Mouse (Mus musculus) cerebellum, adult (tissue): ENCODE measurements around the gene Slc39a7.
A peak's percentile ranks its signal among the peaks of the same experiment; 100 is the strongest.

Source experiments
- ATAC-seq: cut with Nextera tagmentation; 2 replicates; pipeline ENCODE4 v1.9.2; 2017; ENCODE audit warnings: mild to moderate bottlenecking, moderate library complexity, mixed read lengths; ENCODE audit not compliant: insufficient number of reproducible peaks, low FRiP score, low TSS enrichment

The Slc39a7 gene

DNA sequence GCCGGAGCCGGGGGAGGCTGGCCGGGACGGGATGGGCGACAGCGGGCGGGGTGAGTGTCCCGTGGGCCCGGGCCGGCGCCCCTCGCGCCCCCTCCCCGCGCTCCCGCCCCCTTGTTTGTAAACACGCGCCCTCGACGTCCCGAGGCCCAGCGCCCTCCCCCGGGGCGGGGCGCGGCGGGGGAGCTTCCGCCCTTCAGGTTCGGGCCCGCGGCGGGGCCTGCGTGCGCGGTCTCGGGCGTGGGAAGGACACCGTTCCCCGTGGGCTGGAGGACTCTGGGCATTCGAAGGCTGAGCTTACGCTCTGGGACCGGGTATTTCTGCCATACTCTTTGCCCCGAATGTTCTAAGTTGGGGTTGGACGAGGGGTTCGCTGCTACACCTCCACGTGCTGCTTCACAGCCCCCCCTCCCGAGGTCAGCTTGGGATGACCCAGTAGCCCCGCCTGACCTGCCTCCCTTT is 721 bp upstream of the Slc39a7 start:
- ATAC-seq = no peak

- ATAC-seq = no peak
Observed at GRCm38 (mm10) chr17:34030861-34031326, 588 bp downstream of the Slc39a7 start.

DNA sequence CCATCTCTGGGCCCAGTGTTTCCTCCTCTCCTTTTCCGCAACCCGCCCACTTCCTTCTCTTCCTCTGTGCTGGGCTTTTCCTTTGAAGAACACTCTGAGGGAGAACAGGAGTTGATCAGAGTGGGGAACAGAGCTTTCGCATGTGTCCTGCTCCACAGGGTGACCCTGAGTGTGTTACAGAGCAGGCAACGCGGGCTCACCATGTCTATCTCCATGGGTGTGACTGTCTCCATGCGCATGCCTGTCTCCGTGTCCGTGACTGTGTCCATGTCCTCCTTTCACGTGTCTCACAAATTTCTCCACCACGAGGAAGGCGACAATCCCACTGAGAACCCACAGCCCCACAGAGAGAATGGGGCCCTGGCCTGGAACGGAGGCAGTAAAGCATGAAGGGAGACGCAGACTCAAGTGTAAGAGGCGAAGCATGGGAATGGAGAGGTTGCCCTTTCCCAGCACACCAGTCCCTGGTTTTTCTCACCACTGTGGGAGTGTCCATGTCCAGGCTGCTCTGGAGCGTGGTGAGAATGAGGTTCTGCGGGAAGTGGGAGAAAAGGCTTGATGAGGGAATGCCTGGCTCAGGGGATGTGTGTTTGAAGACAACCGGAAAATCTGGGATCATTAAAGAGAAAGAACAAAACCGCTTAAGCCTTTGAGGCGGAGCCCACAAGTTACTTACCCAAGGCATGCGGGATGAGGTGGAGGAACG is 1.4 kb downstream of the Slc39a7 start:
- no peak for ATAC-seq

- no peak for ATAC-seq
Observed at GRCm38 (mm10) chr17:34029150-34029889, 2.2 kb downstream of the Slc39a7 start.

GRCm38 (mm10) chr17:34028501-34029149 is 2.9 kb downstream of the Slc39a7 start:
- ATAC-seq = no peak

DNA sequence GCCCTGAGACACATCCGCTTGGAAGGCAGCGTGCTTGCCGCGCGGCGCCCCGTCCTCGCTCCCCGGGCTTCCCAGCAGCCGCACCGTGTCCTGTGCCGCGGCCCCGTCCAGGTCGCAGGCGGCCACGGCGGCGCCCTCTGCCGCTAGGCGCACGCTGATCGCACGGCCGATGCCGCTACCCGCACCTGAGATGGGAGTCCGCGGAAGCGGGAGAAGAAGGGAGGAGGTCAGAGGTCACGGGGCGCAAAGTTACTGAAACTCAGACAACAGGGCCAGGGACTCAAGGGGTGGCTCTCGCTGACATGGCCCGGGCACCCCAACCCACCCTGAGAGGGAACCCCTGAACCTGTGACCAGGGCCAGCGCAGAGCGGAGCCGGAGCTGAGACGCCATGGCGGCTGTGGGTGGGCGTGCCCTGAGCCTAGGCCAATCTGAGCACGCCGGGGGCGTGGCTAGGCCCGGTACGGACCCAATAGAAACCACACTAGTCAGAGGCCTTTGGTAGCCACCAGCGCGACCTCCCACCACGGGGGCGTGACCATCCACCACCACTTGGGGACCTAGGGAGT is 3.7 kb downstream of the Slc39a7 start, which contains the start of gene H2-Ke6:
Gene H2-Ke6 (minus strand): TSS at position 405 of the 568 bp plus-strand sequence.
- ATAC-seq = peak; percentile 32; the same call in 1 of the 2 replicates

GRCm38 (mm10) chr17:34026917-34027655 is 4.4 kb downstream of the Slc39a7 start:
- ATAC-seq = no peak

- no peak for ATAC-seq
Observed at GRCm38 (mm10) chr17:34026221-34026620, 5.3 kb downstream of the Slc39a7 start.

DNA sequence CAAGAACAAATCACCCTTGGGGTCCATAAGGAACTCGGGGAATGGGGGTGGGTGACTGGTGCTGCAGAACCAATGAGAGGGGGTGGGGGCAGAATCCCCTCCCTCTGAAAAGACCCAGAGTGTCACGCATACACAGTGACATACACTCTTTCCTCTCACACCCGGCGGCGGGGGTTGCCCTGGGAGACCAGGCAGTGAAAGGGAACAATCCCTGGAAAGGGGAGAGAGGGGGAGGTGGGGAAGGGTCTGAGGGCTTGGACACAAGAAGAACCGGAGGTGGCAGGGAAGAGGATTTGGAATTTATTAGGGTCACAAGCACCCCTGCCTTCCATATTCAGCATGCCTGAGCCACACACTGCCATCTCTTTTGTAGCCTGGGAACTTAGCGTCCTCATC is 5.7 kb downstream of the Slc39a7 start:
- ATAC-seq = no peak

GRCm38 (mm10) chr17:34024861-34025755 is 6.4 kb downstream of the Slc39a7 start:
- ATAC-seq = no peak

GRCm38 (mm10) chr17:34024317-34024821 is 7.1 kb downstream of the Slc39a7 start, which contains the start of gene Ring1:
Ring1 (minus strand) TSS chr17:34024680.
- peak; percentile 46 for ATAC-seq

DNA sequence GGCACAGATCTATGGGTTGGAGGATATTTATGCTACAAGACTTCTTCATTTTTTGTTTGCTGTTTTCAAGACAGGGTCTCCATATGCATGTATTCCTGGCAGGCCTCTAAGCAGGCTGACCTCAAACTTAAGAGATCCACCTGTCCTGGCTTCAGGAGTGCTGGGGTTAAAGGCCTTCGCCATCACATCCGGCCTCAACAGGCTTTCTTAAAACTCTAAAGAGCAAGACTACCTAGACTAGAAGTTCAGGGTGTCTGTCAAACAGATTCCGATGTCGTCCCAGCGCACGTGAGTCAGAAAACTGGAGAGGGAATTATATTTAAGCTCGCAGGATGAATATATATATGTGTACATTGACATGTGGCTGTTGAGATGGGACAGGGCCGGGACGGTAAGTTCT is 7.8 kb downstream of the Slc39a7 start:
- ATAC-seq = no peak

DNA sequence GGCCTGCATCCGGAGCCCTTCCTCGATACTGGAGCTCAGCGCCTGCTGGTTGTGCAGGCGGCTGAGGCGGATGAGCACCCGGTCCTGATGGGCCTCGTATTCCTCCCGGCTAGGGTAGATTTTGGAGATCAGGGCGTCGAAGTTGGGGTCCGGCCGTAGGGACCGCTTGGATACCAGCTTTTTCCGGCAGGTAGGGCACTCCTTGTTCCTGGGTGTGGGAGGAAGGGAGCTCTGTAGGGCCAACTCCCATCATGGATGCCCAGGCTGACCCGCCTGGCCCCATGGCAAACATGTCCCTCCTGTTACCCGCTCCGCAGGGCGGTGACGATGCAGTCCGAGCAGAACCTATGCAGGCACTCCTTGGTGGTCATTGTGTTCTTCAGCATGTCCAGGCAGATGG is 8.5 kb downstream of the Slc39a7 start:
- no peak for ATAC-seq

DNA sequence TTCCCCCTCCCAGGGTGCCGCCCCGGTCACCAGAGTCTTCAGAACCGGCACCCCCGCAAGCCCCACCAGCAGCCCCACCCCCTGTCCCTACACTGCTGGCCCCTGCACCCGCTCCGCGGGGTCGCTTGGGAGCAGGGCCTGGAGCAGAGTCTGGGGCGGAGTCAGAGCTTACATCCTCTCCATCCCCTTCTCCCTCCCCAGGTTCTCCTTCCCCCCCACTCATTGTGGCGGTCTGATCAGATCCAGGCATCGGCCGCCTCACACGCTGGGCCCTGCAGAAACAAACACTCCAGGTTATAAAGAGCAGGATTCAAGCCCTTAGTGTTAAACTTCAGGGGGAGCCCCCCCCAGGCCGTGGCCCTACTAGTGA is 9.1 kb downstream of the Slc39a7 start:
- no peak for ATAC-seq

GRCm38 (mm10) chr17:34021539-34022413 is 9.7 kb downstream of the Slc39a7 start:
- ATAC-seq = no peak

- no peak for ATAC-seq
Observed at GRCm38 (mm10) chr17:34013436-34013835, 18.0 kb downstream of the Slc39a7 start.

DNA sequence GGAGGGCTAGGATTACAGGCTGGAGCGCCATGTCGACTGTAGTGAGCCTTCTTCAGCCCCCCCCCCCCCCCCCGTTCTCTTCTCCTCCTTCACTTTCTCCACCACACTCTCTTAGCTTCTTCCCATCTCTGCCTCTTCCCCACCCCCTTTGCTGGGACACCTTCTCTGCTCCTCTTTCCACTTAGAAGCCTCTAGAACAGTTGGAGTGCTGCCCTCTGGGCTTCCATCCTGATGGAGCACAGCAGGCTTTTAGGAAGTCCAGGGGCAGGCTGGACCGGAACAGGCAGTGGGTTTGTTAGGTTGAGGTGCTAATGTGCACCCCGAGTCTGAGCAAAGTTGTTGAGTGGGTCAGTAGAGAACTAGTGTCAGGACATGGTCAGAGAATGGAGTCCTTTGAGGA is 21.3 kb downstream of the Slc39a7 start:
- no peak for ATAC-seq

DNA sequence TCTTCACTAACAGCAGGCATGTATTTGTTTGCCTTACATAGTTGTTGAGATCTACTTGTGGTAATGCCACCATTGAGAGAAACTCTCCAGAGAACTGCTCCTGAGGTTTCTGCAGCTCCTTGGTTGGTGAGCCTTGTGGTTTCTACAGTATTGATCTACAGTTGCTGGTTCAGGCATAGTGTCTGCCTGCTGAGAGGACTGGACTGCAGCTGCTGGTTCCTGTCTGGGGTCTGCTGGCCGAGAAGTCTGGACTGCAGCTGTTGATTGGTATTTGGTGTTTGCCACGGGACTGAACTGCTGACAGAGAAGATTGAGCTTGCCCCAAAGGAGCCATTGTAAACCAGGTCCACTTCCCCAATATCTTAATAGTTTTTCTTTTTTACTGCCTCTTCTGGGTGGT is 24.9 kb downstream of the Slc39a7 start:
- ATAC-seq = no peak
